Mouse (Mus musculus) embryonic fibroblast, embryonic 13.5 days (primary cell): ENCODE measurements around the gene Slc25a3.

ENCODE experiments used
- CTCF ChIP-seq: IDR thresholded peaks from 2 replicates; pipeline ENCODE4 v1.5.1; 2011; ENCODE audit warnings: mild to moderate bottlenecking, control low read depth, low read length, moderate library complexity, borderline replicate concordance; ENCODE audit not compliant: insufficient read depth
- POLR2A ChIP-seq: IDR thresholded peaks from 2 replicates; pipeline ENCODE4 v1.6.1; 2011; ENCODE audit warnings: low read depth, mild to moderate bottlenecking, control low read depth, low read length, moderate library complexity

DNA sequence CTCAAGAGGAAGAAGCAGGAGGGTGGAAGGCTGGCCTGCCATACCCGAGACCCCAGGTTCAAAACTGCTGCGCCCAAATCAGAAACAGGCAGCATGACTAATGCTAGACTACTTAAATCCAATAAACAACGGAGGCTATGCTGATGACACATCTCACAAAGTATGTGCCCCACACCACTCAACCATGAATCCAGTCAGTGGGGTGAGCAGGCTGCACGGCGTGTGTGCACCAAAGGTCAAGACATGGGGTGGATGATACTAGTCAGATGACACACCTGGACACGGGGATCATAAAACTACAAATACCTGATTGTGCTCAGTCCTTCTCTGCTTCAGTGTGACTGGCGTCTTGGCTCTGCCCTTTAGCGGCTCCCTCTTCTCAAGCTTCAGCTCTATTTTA is 34.6 kb upstream of the Slc25a3 start:
- no peak for TF ChIP-seq CTCF
- TF ChIP-seq POLR2A: no peak
